Mouse (Mus musculus) right cerebral cortex, postnatal 36 days (tissue): ENCODE data around the gene Frmd4a.
A peak's percentile ranks its signal among the peaks of the same experiment; 100 is the strongest.
"Not testable (repeated sequence)": the region's sequence is repeated elsewhere in the genome, so short reads cannot be mapped to it uniquely, and the experiment has no call there.

ENCODE experiments used
- DNase-seq, 2 experiments: peaks; one replicate each; pipeline ENCODE4 v3.0.0; 2022; ENCODE audit warnings: low spot score in 2 of 2, mixed read lengths in 1 of 2

Frmd4a gene

DNA sequence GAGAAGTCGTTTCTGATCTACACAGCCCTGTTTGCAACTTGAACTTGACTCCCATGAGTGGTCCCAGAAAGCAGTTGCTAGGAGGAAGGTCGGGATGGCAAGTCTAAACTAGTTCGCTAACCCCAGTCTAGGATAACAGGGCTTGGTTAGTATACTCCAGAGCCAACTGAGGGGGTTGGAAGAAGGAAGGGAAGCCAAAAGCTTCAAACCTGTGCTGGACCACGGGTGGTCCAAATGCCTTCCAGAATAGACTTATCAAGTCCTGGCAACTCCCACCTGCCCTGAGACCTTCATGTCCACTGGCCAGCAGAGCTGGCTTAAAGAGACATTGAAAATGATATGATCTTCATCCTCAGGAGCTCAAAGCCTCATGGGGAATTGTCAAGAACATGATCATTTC, 318.4 kb downstream of the Frmd4a start:
- no peak for DNase-seq

DNA sequence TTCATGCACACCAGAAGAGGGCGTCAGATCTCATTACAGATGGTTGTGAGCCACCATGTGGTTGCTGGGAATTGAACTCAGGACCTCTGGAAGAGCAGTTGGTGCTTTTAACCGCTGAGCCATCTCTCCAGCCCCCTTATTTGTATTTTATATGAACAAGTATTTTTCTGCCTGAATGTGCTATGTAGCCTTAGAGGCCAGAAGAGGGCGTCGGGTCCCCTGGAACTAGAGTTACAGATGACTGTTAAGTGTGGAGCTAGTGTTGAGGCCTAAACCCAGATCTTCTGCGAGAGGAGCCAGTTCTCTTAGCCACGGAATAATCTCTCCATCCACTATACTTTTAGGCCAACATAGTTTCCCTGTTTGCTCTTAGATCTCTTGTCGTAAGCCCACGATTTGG, 320.8 kb downstream of the Frmd4a start:
- not testable (repeated sequence) for DNase-seq

DNA sequence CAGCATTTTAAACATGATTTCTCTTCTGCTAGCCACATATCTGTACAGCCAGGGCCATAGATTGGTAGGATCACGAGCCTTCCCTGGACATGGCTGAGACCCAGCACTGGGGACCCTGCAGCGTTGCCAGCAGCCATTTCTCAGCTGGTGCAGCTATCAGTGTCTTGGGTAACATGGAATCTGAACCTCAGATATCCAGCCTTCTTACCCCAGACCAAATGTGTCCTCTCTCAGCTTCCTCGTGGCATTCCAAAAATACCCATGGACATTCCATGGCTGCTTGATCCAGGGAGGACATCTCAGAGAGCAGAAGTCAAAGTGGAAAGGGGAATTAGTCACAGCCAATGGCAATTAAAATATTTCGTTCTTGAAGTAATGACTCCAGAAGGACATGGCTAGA, 321.6 kb downstream of the Frmd4a start:
- DNase-seq = no peak

DNA sequence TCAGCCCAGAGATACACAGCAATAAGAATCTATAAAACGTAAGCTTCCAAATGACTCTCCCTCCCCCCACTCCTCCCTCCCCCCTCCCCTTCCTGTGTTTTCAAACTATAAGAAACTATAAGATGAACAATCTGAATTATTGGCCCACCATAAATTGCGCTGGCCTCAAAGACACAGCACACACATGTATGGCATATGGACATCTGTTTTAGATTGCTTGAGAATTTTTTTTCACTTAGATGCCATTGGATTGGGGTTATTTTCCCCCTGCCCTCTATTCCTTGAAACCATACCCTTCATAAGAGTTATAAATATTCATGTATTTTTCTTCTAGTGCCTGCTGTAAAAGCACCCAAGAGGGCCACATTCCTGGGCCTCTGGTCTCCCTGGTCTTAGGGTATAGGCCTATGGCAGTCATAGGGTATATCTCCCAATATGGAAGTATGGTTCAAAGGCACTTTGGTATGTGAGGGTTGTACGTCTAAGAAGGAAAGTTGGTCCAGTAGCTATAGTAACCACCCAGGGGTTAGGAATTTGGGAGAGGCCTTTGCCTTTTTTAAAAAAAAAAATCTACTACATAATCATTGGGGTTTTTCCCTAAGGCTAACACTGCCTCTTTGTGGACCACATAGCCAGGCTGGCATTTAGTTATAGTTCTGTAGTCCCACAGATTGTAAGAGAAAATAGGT, 322.2 kb downstream of the Frmd4a start:
- no peak for DNase-seq

GRCm38 (mm10) chr2:4340378-4340777, 322.9 kb downstream of the Frmd4a start:
- no peak for DNase-seq

DNA sequence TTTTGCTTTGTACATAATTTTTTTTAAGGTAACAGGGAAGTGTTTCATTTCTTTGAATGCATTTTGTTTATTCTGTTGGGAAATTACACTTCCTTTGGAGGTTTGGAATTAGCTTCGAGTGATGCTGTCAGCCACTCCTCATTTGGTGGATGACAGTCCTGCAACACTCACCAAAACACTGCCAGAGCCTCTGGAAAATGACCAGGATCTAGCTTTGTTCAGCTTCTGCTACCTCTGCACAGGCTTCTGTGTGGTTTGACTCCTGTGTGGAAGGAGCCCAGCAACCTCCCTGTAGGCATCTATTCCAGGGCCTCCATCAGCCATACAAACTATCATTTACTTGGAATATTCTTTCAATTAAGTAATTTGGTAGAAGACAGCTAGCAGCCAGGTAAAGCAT, 323.6 kb downstream of the Frmd4a start:
- no peak for DNase-seq

- DNase-seq = no peak
These were observed 324.5 kb downstream of the Frmd4a start for GRCm38 (mm10) chr2:4342005-4342404.

- DNase-seq = no peak
These were observed 326.9 kb downstream of the Frmd4a start for GRCm38 (mm10) chr2:4344411-4344810.

- DNase-seq = no peak
These were observed 328.7 kb downstream of the Frmd4a start for GRCm38 (mm10) chr2:4346232-4346631.

- no peak for DNase-seq
These were observed 329.4 kb downstream of the Frmd4a start for GRCm38 (mm10) chr2:4346953-4347352.

DNA sequence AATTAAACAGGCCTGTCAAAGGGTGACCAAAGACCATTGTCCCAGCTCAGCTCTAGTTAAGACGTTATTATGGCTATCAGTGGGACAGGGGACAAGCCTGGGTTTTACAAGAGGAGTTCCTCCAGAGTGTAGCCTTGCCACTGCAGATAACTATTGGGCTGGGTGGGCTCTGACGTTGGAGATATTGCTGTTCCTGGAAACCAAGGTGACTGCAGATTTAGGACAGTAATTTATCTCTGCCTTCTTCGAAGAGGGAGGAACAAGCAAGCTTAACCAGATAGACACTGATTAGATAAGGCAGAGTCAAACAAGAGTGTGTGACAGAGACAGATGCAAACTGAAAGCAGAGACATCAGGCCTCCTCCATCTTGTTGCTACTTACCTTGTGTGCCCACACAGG, 330.3 kb downstream of the Frmd4a start:
- DNase-seq = no peak

- DNase-seq = no peak
These were observed 331.0 kb downstream of the Frmd4a start for GRCm38 (mm10) chr2:4348509-4348908.

DNA sequence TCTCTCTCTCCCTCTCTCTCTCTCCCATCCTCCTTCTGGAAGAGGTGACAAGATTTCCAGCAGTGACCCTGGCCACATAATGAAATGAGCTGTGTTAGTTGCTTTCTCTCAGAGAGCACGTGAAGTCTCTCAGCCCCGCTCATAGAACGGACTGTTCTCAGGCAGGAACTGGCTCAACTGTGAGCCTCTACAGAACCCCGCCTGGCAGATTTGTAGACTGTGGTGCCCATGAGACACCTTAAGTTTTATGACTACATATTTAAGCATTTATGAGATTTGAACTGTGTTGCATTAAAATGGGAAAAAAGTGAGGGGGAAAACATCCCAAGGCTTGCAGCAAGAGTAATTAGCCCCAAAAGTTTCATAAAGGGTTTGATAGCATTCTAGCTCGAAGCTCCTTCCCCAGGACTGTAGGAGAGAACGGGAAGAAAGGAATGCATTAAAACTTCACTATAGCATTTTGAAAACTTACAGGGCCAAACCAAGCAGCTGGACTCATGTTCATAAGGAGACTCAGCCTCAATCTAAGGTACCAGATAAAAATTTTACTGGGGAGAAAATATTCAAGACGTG, 339.4 kb downstream of the Frmd4a start:
- no peak for DNase-seq

- DNase-seq = no peak
These were observed 344.7 kb downstream of the Frmd4a start for GRCm38 (mm10) chr2:4361981-4362834.

- DNase-seq = no peak
These were observed 347.4 kb downstream of the Frmd4a start for GRCm38 (mm10) chr2:4364908-4365307.

DNA sequence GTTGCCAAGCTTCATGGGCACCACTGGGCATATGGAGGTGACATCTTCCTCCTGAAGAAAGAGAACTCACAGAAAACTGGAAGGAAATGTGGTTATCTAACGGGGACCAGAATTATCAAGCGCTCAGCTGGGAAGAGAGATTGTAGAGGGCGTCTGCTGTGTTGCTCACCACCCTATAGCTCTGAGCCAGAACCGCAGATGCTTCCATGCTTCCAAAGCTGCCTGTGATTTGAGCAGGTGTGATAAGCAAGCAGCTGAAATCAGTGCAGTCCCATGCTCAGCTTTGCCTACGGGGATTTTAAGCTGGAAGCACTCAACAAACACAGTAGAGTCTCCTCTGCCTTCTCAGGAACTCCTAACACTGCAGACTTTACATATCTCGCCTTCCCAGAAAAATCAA, 351.0 kb downstream of the Frmd4a start:
- peak; percentile 16 to 24 for DNase-seq

- no peak for DNase-seq
These were observed 353.0 kb downstream of the Frmd4a start for GRCm38 (mm10) chr2:4370499-4370898.

DNA sequence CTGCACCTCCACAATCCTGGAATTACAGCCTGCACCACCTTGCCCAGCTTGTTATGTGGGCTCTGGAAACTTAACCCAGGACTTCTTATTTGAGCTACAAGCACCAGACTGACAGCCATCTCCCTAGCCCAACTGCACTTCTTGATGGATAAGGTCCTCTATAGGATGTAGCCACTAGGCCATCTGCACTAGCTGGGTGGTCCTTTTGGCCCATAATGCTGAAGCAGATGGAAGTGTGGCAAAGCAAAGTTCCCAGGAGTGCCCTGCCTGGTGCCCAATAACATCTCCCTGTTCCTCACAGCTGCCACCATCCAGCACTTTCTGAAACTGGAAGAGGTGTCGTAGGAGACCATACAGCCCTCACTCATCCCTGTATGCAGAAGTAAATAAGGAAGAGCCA, 353.8 kb downstream of the Frmd4a start:
- DNase-seq = no peak

GRCm38 (mm10) chr2:4378844-4379243, 361.3 kb downstream of the Frmd4a start:
- DNase-seq = no peak

- DNase-seq = no peak
These were observed 362.9 kb downstream of the Frmd4a start for GRCm38 (mm10) chr2:4380435-4380834.

GRCm38 (mm10) chr2:4380926-4381325, 363.4 kb downstream of the Frmd4a start:
- no peak for DNase-seq

DNA sequence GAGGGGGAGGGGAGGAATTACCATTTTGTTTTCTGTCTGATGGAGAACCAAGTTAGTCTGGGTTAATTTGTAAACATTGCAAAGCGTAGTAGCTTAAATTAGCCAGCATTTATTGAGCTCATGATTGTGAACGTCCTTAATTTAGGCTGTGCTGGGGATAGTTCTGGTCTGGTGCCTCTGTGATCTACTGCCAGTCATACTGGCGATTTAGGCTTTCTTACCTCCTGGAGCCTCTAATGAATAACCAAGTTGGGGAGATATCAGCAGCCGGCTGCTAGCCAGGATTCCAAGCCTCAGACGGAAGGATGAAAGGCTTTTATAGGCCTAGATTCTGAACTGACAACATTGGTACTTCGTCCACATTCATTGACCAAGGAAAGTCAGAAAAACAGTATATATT, 369.0 kb downstream of the Frmd4a start:
- no peak for DNase-seq

DNA sequence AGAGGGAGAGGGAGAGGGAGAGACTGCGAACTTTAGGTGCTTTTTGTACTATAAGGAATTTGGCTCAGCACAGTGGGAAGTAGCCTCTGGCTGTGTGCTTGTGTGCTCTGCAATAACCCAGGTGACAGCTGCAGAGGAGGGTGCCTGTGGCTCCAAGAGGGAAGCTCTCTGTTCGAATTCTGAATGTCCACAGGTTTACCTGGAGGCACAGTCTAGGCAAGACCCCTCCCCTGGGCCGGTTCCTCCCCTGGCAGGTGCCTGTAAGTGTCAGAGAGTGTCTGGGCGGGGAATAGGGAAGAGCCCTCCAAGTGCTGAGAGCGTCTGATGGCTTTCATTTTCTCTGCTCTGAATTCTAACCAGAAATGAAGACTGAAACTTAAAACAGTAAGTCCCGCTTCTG, 371.8 kb downstream of the Frmd4a start:
- no peak for DNase-seq
